Mouse (Mus musculus): ENCODE measurements around the gene Fam102a. TPM values are rescaled to one million over a fixed set of nuclear protein-coding genes. Genes with fewer than 3 reads are reported as not detected.

The Fam102a gene
- polyA plus RNA-seq, 1 experiment from 2014 or later = 7.3 TPM

- Histone ChIP-seq H3K36me3 (replicated peaks) (peaks cover 13% of the 10 kb centered on the region), H3K4me1 (peaks cover 44% of the 10 kb centered on the region), H3K4me3 (no peak overlapping the region), H3K9me3 (no peaks in the 10 kb centered on the region), H3K27me3 (ENCODE audit: poor library complexity, severe bottlenecking) (no peaks in the 10 kb centered on the region), H3K27ac (peak overlapping the region; percentile 60)
- 33% methylated on average over 4 of the region's 4 CpGs for WGBS
- no peak for DNase-seq (ENCODE audit: extremely low spot score, low spot score)
These were observed 20.4 kb downstream of the Fam102a start for GRCm38 (mm10) chr2:32555484-32555883.

- H3K36me3 ChIP-seq (replicated peaks) = peaks cover 19% of the 10 kb centered on the region
- peaks cover 45% of the 10 kb centered on the region for H3K4me1 ChIP-seq
- WGBS = 87% methylated on average over 7 of the region's 7 CpGs
- no peak for DNase-seq (ENCODE audit: extremely low spot score, low spot score)
- H3K4me3 ChIP-seq = no peak overlapping the region
- H3K27ac ChIP-seq = peak overlapping the region; percentile 60
- no peaks in the 10 kb centered on the region for H3K27me3 ChIP-seq (ENCODE audit: poor library complexity, severe bottlenecking)
- H3K9me3 ChIP-seq = no peaks in the 10 kb centered on the region
These were observed 20.9 kb downstream of the Fam102a start for GRCm38 (mm10) chr2:32556019-32556418.

GRCm38 (mm10) chr2:32559570-32559969 is 24.4 kb downstream of the Fam102a start:
- 16% methylated on average over 5 of the region's 5 CpGs for WGBS
- Histone ChIP-seq H3K9me3 (no peaks in the 10 kb centered on the region), H3K27ac (peak overlapping the region; percentile 85), H3K4me3 (peak overlapping the region; percentile 11; the same call in 1 of the 2 replicates), H3K4me1 (peaks cover 42% of the 10 kb centered on the region), H3K36me3 (replicated peaks) (peaks cover 51% of the 10 kb centered on the region), H3K27me3 (ENCODE audit: poor library complexity, severe bottlenecking) (no peaks in the 10 kb centered on the region)
- DNase-seq (ENCODE audit: extremely low spot score, low spot score) = peak; percentile 65

- H3K4me1 ChIP-seq = peaks cover 7% of the 10 kb centered on the region
- peak; percentile 60 for DNase-seq (ENCODE audit: extremely low spot score, low spot score)
- H3K36me3 ChIP-seq (replicated peaks) = peaks cover 75% of the 10 kb centered on the region
- no peak overlapping the region for H3K4me3 ChIP-seq
- no peak overlapping the region for H3K27ac ChIP-seq
- 42% methylated on average over 4 of the region's 4 CpGs for WGBS
- H3K27me3 ChIP-seq (ENCODE audit: poor library complexity, severe bottlenecking) = no peaks in the 10 kb centered on the region
- no peaks in the 10 kb centered on the region for H3K9me3 ChIP-seq
These were observed 31.5 kb downstream of the Fam102a start for GRCm38 (mm10) chr2:32566536-32567063.

GRCm38 (mm10) chr2:32568149-32568548 is 33.0 kb downstream of the Fam102a start:
- WGBS = 82% methylated on average over 5 of the region's 5 CpGs
- Histone ChIP-seq H3K27me3 (ENCODE audit: poor library complexity, severe bottlenecking) (no peaks in the 10 kb centered on the region), H3K27ac (no peak overlapping the region), H3K9me3 (no peaks in the 10 kb centered on the region), H3K4me3 (no peak overlapping the region), H3K36me3 (replicated peaks) (peaks cover 69% of the 10 kb centered on the region), H3K4me1 (peaks cover 15% of the 10 kb centered on the region)
- no peak for DNase-seq (ENCODE audit: extremely low spot score, low spot score)

- no peaks in the 10 kb centered on the region for H3K27me3 ChIP-seq (ENCODE audit: poor library complexity, severe bottlenecking)
- WGBS = 90% methylated on average over 3 of the region's 3 CpGs
- no peak overlapping the region for H3K27ac ChIP-seq
- H3K9me3 ChIP-seq = no peaks in the 10 kb centered on the region
- no peak for DNase-seq (ENCODE audit: extremely low spot score, low spot score)
- peaks cover 66% of the 10 kb centered on the region for H3K36me3 ChIP-seq (replicated peaks)
- H3K4me1 ChIP-seq = peaks cover 15% of the 10 kb centered on the region
- no peak overlapping the region for H3K4me3 ChIP-seq
These were observed 33.8 kb downstream of the Fam102a start for GRCm38 (mm10) chr2:32568941-32569340.

GRCm38 (mm10) chr2:32570698-32571494 is 35.8 kb downstream of the Fam102a start, which contains the start of gene Dpm2:
TSS of gene Dpm2 (plus strand) at chr2:32570858.
- no peaks in the 10 kb centered on the region for H3K9me3 ChIP-seq
- WGBS = 2% methylated on average over 36 of the region's 36 CpGs
- peak within 1 kb of the TSS; percentile 71 for H3K4me3 ChIP-seq
- peak; percentile 89 for DNase-seq (ENCODE audit: extremely low spot score, low spot score)
- peaks cover 24% of the 10 kb centered on the region for H3K4me1 ChIP-seq
- H3K27me3 ChIP-seq (ENCODE audit: poor library complexity, severe bottlenecking) = peaks cover under 1% of the 10 kb centered on the region
- peak within 1 kb of the TSS; percentile 82 for H3K27ac ChIP-seq
- peaks cover 46% of the 10 kb centered on the region for H3K36me3 ChIP-seq (replicated peaks)

- no peaks in the 10 kb centered on the region for H3K9me3 ChIP-seq
- H3K27me3 ChIP-seq (ENCODE audit: poor library complexity, severe bottlenecking) = peaks cover 14% of the 10 kb centered on the region
- WGBS = 93% methylated on average over 11 of the region's 11 CpGs
- H3K4me3 ChIP-seq = peak overlapping the region; percentile 71
- DNase-seq (ENCODE audit: extremely low spot score, low spot score) = no peak
- peaks cover 33% of the 10 kb centered on the region for H3K36me3 ChIP-seq (replicated peaks)
- H3K4me1 ChIP-seq = peaks cover 28% of the 10 kb centered on the region
- H3K27ac ChIP-seq = no peak overlapping the region
These were observed 37.1 kb downstream of the Fam102a start for GRCm38 (mm10) chr2:32572196-32572595.

GRCm38 (mm10) chr2:32574497-32574896 is 39.4 kb downstream of the Fam102a start, which contains the start of gene Pip5kl1:
TSS of gene Pip5kl1 (plus strand) at chr2:32574797.
- Histone ChIP-seq H3K4me3 (peak within 1 kb of the TSS; percentile 70), H3K27ac (peak within 1 kb of the TSS; percentile 77), H3K27me3 (ENCODE audit: poor library complexity, severe bottlenecking) (peaks cover 37% of the 10 kb centered on the region), H3K9me3 (no peaks in the 10 kb centered on the region), H3K4me1 (peaks cover 35% of the 10 kb centered on the region), H3K36me3 (replicated peaks) (peaks cover 14% of the 10 kb centered on the region)
- no peak for DNase-seq (ENCODE audit: extremely low spot score, low spot score)
- 77% methylated on average over 6 of the region's 6 CpGs for WGBS

GRCm38 (mm10) chr2:32574901-32575585 is 39.9 kb downstream of the Fam102a start:
- 2% methylated on average over 26 of the region's 26 CpGs for WGBS
- Histone ChIP-seq H3K9me3 (no peaks in the 10 kb centered on the region), H3K4me1 (peaks cover 35% of the 10 kb centered on the region), H3K27ac (peak overlapping the region; percentile 77), H3K27me3 (ENCODE audit: poor library complexity, severe bottlenecking) (peaks cover 42% of the 10 kb centered on the region), H3K4me3 (peak overlapping the region; percentile 70), H3K36me3 (replicated peaks) (peaks cover 14% of the 10 kb centered on the region)
- peak; percentile 57 for DNase-seq (ENCODE audit: extremely low spot score, low spot score)

- H3K4me1 ChIP-seq = peaks cover 35% of the 10 kb centered on the region
- H3K9me3 ChIP-seq = no peaks in the 10 kb centered on the region
- peaks cover 49% of the 10 kb centered on the region for H3K27me3 ChIP-seq (ENCODE audit: poor library complexity, severe bottlenecking)
- peak within 1 kb of the TSS; percentile 77 for H3K27ac ChIP-seq
- WGBS = 4% methylated on average over 28 of the region's 28 CpGs
- H3K36me3 ChIP-seq (replicated peaks) = peaks cover 14% of the 10 kb centered on the region
- H3K4me3 ChIP-seq = peak within 1 kb of the TSS; percentile 70
- peak; percentile 69 for DNase-seq (ENCODE audit: extremely low spot score, low spot score)
These were observed 40.5 kb downstream of the Fam102a start, which contains the start of gene 9430097D07Rik for GRCm38 (mm10) chr2:32575586-32576160. TSS of gene 9430097D07Rik (minus strand) at chr2:32575684.

- WGBS = 89% methylated on average over 9 of the region's 9 CpGs
- Histone ChIP-seq H3K4me1 (peaks cover 34% of the 10 kb centered on the region), H3K36me3 (replicated peaks) (peaks cover 14% of the 10 kb centered on the region), H3K27ac (no peak overlapping the region), H3K4me3 (no peak overlapping the region), H3K27me3 (ENCODE audit: poor library complexity, severe bottlenecking) (peaks cover 57% of the 10 kb centered on the region), H3K9me3 (no peaks in the 10 kb centered on the region)
- DNase-seq (ENCODE audit: extremely low spot score, low spot score) = no peak
These were observed 41.4 kb downstream of the Fam102a start for GRCm38 (mm10) chr2:32576532-32576931.
